Mouse (Mus musculus): Measurements from ENCODE around the gene Col26a1. TPM values are rescaled to one million over a fixed set of nuclear protein-coding genes. Genes with fewer than 3 reads are reported as not detected.

Col26a1 gene
- polyA plus RNA-seq, 1 experiment from 2014 or later: 50.3 TPM

DNA sequence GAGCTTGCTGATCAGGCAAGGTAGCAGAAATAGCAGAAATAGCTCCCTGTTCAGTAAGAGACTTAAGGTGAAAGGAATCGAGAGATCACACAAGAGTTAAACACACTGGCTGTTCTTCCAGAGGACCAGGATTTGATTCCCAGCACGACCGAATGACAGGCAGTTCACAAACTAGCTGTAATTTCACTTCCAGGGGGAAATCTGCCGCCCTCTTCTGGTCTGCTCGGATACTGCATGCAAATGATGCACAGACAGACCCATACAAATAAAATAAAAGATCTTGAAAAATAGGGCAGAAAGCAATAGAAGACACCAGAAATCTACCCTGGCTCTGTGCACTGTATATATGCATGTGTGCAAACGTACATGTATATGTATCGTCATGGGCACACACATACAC, 22.6 kb upstream of the Col26a1 start:
- Histone ChIP-seq H3K27me3 (ENCODE audit: insufficient read depth, poor library complexity, severe bottlenecking) (no peaks in the 10 kb centered on the region), H3K27ac (no peak overlapping the region), H3K9me3 (no peaks in the 10 kb centered on the region), H3K36me3 (no peaks in the 10 kb centered on the region), H3K4me3 (no peak overlapping the region), H3K4me1 (peaks cover 12% of the 10 kb centered on the region; the same call in 1 of the 2 replicates)
- WGBS: 45% methylated on average over 7 of the region's 7 CpGs
- no peak for DNase-seq (ENCODE audit: low spot score)

DNA sequence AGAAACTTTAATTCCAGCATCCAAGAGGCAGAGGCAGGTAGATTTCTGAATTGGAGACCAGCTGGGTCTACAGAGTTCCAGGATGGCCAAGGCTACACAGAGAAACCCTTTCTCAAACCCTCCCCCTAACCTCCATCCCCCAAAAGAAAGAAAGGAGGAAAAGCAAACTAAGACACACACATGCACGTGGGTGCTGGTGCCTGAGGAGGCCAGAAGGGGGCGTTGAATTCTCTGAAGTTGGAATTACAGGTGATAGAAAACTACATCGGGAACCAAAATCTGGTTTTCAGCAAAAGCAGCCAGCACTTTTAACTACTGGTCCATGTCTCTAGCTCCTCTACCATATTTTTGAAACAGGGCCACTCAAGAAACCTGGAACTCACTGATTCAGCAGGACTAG, 21.6 kb upstream of the Col26a1 start:
- H3K36me3 ChIP-seq: no peaks in the 10 kb centered on the region
- no peak overlapping the region for H3K4me3 ChIP-seq
- peaks cover 20% of the 10 kb centered on the region for H3K4me1 ChIP-seq
- WGBS: 56% methylated on average over 3 of the region's 3 CpGs
- H3K9me3 ChIP-seq: no peaks in the 10 kb centered on the region
- H3K27ac ChIP-seq: no peak overlapping the region
- no peaks in the 10 kb centered on the region for H3K27me3 ChIP-seq (ENCODE audit: insufficient read depth, poor library complexity, severe bottlenecking)
- no peak for DNase-seq (ENCODE audit: low spot score)

DNA sequence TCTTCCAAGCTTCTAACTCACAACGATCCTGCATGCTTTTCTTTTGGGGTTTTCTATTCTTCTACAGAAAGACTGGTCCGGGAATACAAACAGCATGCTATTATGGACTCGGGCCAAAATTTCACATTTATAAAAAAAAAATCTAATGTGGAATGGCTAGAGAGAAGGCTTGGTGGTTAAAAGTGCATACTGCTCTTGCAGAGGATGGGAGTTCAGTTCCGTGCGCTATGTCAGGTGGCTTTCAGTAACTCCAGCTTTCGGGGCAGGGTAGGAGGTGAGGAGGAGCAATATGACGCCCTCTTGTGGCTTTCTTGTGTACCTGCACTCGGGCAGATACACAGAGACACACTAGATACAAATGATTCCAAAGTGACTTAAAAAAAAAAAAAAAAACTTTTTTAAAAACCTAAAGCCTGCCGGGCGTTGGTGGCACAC, 12.5 kb upstream of the Col26a1 start:
- Histone ChIP-seq H3K27me3 (ENCODE audit: insufficient read depth, poor library complexity, severe bottlenecking) (no peaks in the 10 kb centered on the region), H3K4me1 (peaks cover 8% of the 10 kb centered on the region), H3K27ac (no peak overlapping the region), H3K9me3 (no peaks in the 10 kb centered on the region), H3K4me3 (no peak overlapping the region), H3K36me3 (no peaks in the 10 kb centered on the region)
- no peak for DNase-seq (ENCODE audit: low spot score)
- 57% methylated on average over 10 of the region's 10 CpGs for WGBS

DNA sequence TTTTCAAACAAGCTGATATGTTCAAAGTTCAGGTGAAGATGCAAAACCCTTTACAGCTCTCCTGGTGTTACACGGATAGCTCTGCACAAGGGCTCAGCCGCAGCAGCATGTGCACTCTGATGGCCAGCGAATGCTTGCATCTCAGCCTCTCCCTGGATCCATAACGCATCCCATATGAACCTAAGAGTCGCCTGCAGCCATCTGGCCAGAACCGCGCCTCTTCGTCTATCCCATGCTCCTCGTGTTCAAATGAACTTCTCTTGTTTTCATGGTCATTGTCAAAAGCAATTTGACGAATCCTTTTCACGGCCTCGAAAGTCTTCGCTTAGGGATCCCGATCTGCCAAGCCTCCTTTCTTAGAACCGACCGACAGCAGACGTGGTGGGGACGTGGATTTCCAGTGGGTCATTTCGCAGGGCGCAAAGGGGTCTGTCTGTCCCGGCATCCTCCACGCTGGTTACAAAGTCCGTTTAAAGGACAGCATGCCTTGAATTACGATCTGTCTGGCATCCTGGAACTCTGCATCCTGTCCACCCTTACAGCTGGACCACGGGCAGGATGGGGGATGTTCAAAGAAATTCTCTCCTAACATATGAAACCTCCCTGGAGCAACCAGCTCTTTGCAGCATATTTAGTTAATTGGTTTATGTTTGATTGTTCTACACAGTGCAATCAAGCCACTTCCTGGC, 12.0 kb upstream of the Col26a1 start:
- Histone ChIP-seq H3K36me3 (no peaks in the 10 kb centered on the region), H3K4me1 (peaks cover 4% of the 10 kb centered on the region; the same call in 1 of the 2 replicates), H3K27ac (no peak overlapping the region), H3K27me3 (ENCODE audit: insufficient read depth, poor library complexity, severe bottlenecking) (no peaks in the 10 kb centered on the region), H3K9me3 (no peaks in the 10 kb centered on the region), H3K4me3 (no peak overlapping the region)
- DNase-seq (ENCODE audit: low spot score): no peak
- WGBS: 64% methylated on average over 25 of the region's 25 CpGs

DNA sequence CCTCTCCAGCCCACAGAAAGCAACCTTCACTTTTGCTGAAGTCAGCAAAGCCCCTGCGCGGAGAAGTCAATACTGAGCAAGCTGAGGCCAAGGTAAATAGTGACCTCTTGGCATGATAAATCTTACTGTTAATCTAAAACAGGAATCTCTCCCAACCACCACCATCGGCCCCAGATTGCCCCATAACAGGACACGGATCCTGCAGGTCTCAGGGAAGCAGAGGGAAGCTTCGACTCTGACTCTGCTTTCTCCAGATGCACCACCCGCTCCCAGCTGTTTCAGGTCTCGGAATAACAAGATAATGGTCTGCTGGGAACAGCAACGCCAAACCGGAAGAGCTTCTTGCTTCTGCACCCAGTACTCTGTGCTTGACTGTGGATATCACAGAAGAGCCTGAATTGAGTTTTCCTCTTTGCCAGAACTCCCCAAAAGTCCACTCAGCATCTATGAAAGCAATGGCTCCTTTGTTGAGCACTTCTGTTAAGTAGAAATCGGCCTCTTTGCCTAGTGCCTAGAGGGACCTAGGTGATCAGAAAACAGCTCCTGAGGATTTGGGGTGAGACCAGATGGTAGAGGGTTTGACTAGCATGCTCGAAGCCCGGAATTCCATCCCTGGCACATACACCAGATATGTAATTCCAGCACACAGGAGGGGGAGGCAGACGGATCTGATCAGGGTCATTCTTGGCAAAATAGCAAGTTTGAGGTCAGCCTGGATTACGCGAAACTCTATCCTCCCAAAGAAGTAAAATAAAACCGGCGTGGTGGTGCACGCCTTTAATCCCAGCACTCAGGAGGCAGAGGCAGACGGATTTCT, 5.7 kb upstream of the Col26a1 start:
- H3K4me1 ChIP-seq: peaks cover 17% of the 10 kb centered on the region
- 46% methylated on average over 19 of the region's 19 CpGs for WGBS
- no peak for DNase-seq (ENCODE audit: low spot score)
- H3K4me3 ChIP-seq: 0 out of 2 replicates have a peak overlapping the region, but pooled peaks have one; percentile 1
- no peak overlapping the region; the same call in 1 of the 2 replicates for H3K27ac ChIP-seq
- no peaks in the 10 kb centered on the region for H3K9me3 ChIP-seq
- no peaks in the 10 kb centered on the region for H3K36me3 ChIP-seq
- H3K27me3 ChIP-seq (ENCODE audit: insufficient read depth, poor library complexity, severe bottlenecking): peaks cover 15% of the 10 kb centered on the region

DNA sequence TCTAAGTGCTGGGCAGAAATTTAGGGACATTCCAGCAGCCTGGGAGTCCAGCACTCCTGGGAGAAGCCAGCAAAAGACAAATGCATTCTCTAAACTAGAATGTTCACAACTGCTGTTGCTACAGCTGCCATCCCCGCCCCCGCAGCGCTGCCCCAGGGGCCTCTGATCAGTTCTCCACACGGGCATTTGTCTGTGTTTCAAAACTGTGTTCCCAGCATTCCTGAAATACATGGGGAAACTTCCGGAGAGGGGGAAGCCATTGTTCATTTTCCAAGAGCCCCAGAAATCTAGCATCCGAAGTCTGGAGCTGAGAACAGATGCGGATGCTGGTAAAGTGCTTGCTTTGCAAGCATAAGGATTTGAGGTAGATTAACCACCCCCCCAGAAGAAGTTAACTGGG, 3.9 kb upstream of the Col26a1 start:
- no peak overlapping the region for H3K4me3 ChIP-seq
- peak overlapping the region; percentile 37 for H3K27ac ChIP-seq
- H3K27me3 ChIP-seq (ENCODE audit: insufficient read depth, poor library complexity, severe bottlenecking): peaks cover 33% of the 10 kb centered on the region
- peaks cover 29% of the 10 kb centered on the region for H3K4me1 ChIP-seq
- H3K36me3 ChIP-seq: no peaks in the 10 kb centered on the region
- no peaks in the 10 kb centered on the region for H3K9me3 ChIP-seq
- 31% methylated on average over 7 of the region's 7 CpGs for WGBS
- no peak for DNase-seq (ENCODE audit: low spot score)

DNA sequence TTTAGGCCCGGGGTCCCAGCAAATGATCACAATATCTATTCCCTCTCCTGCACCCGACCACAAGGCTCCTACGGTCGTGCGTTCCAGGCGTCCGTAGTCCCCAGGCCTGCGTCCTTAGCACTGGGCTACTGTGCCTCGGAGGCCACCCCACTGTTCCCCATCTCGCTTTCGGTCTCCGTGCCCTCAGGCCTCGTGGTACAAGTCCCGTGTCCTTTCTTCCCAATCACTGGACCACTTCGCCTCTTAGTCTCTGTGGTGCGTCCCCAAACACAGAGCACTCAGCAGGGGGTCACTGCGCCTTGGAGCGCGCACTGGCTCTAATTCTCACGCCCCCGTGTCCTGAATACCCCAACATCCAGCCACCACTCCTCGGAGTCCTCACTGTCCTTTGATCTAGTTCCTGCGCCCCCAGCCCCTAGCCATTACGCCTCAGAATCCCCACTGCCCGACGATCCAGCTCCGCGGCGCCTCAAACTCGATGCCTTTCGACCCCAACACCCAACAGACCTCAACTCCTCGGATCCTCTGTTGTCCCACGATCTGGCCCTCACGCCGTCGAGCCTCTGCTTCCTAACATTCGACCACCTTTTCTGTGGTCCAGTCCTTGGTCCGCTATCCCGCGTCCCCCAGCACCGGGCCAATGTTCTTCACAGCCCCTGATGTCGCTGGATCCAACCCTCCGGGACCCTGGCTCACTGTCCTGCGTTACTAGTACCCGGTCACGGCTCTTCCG, 788 bp downstream of the Col26a1 start:
- H3K4me3 ChIP-seq: peak overlapping the region; percentile 66
- DNase-seq (ENCODE audit: low spot score): no peak
- WGBS: 1% methylated on average over 47 of the region's 47 CpGs
- H3K27ac ChIP-seq: peak overlapping the region; percentile 79
- no peaks in the 10 kb centered on the region for H3K9me3 ChIP-seq
- H3K4me1 ChIP-seq: peaks cover 18% of the 10 kb centered on the region; the same call in 1 of the 2 replicates
- H3K27me3 ChIP-seq (ENCODE audit: insufficient read depth, poor library complexity, severe bottlenecking): peaks cover 39% of the 10 kb centered on the region
- 0 out of 2 replicates have a peak, but pooled peaks cover 4% of the 10 kb centered on the region for H3K36me3 ChIP-seq

DNA sequence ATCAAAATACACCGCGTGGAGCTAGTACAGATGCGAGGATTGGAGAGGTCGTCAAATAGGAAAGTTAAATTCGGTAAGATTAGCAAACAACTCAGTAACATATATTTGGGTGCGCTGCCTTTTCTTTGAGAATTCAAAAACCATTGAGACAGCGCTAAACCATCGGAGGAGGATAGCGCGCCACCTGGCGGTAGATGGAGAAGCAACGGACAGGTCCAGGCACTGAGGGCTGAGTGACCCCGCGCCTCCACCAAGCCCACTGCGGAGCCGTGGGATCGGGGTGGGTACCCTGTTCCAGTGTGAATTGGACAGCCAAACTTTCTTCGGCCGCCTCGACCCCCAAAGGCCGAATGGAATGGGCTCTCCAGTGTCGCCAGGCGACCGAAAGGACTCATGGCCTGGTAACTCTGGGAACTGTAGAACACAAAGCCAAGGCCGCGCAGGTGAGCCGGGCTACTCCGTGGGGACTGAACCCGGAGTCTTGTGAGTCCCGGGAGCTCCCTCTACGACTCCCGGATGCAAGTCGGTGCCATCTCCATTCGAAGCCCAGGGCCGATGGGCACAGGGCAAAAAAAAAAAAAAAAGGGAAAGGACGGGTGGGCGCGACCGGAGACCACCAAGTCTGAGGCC, 1.5 kb downstream of the Col26a1 start:
- 4% methylated on average over 39 of the region's 39 CpGs for WGBS

DNA sequence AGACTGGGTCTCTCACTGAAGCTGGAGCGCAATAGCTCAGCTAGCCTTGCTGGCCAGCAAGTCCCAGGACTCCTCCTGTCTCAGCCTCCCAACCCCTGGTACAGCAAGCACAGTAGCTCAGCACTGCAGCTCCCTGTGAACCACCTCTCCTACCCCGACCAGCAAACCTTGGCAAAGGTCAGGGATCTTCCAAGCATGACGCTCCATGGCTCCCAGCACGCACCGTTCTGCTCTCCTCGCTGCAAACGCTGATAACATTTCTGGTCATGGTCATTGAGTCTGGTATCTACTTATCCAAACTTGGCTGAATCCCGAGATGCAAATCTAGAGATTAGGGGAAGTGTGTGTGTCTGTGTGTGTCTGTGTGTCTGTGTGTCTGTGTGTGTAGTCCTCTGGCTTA, 2.9 kb downstream of the Col26a1 start:
- no peak overlapping the region for H3K27ac ChIP-seq
- H3K9me3 ChIP-seq: no peaks in the 10 kb centered on the region
- peaks cover 12% of the 10 kb centered on the region; the same call in 1 of the 2 replicates for H3K36me3 ChIP-seq
- H3K27me3 ChIP-seq (ENCODE audit: insufficient read depth, poor library complexity, severe bottlenecking): peaks cover 37% of the 10 kb centered on the region
- DNase-seq (ENCODE audit: low spot score): no peak
- no peak overlapping the region for H3K4me3 ChIP-seq
- H3K4me1 ChIP-seq: peaks cover 13% of the 10 kb centered on the region; the same call in 1 of the 2 replicates
- 72% methylated on average over 8 of the region's 8 CpGs for WGBS

More for the DNA sequence above, 1.5 kb downstream of the Col26a1 start:
- H3K27ac ChIP-seq: peak overlapping the region; percentile 79
- peaks cover 9% of the 10 kb centered on the region; the same call in 1 of the 2 replicates for H3K36me3 ChIP-seq
- no peaks in the 10 kb centered on the region for H3K9me3 ChIP-seq
- H3K27me3 ChIP-seq (ENCODE audit: insufficient read depth, poor library complexity, severe bottlenecking): peaks cover 39% of the 10 kb centered on the region
- H3K4me1 ChIP-seq: peaks cover 13% of the 10 kb centered on the region; the same call in 1 of the 2 replicates
- DNase-seq (ENCODE audit: low spot score): peak; percentile 85
- peak overlapping the region; percentile 66 for H3K4me3 ChIP-seq

DNA sequence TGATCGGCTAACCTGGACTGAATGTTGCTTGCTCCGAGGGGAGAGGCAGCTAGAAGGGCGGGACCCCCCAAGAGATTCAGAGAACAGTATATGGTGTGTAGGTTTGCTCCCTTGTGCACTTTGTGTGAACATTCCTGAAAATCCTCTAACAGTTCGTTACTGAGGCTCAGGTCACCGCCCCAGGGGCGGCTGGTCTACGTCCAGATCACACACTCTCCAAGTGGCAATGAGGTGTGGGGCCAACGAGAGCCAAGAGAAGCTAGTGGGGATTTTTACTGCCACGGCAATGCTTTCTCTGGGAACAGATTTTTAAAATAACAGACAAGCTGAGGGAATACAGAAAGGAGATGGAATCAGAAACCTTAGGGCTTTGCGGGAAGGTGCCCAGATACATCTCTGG, 8.7 kb downstream of the Col26a1 start:
- WGBS: 50% methylated on average over 10 of the region's 10 CpGs
- no peak for DNase-seq (ENCODE audit: low spot score)
- Histone ChIP-seq H3K27ac (no peak overlapping the region), H3K9me3 (no peaks in the 10 kb centered on the region), H3K27me3 (ENCODE audit: insufficient read depth, poor library complexity, severe bottlenecking) (no peaks in the 10 kb centered on the region), H3K36me3 (peaks cover 12% of the 10 kb centered on the region; the same call in 1 of the 2 replicates), H3K4me3 (no peak overlapping the region), H3K4me1 (peaks cover 10% of the 10 kb centered on the region)

DNA sequence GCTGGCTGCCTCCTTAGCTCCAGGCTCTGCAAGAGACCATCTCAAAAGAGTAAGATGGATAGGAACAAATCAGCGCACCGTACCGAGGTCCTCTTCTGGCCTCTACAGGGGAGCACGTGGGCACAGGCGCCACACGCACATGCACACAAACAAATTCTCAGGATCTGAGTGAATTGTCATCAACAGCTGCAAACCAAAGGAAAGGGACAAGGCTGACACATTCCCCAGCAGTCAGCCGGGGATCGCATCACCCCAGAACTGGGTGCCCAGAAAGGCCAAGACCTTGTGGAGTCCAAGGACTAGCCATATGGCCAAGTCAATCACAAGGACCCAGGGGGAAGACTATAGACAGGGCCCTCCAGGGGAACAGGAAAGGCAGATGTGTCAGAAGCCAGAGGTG, 10.6 kb downstream of the Col26a1 start:
- Histone ChIP-seq H3K9me3 (no peaks in the 10 kb centered on the region), H3K27ac (no peak overlapping the region), H3K4me3 (no peak overlapping the region), H3K27me3 (ENCODE audit: insufficient read depth, poor library complexity, severe bottlenecking) (no peaks in the 10 kb centered on the region), H3K4me1 (peaks cover 13% of the 10 kb centered on the region), H3K36me3 (peaks cover 10% of the 10 kb centered on the region; the same call in 1 of the 2 replicates)
- DNase-seq (ENCODE audit: low spot score): no peak
- WGBS: 75% methylated on average over 8 of the region's 8 CpGs

DNA sequence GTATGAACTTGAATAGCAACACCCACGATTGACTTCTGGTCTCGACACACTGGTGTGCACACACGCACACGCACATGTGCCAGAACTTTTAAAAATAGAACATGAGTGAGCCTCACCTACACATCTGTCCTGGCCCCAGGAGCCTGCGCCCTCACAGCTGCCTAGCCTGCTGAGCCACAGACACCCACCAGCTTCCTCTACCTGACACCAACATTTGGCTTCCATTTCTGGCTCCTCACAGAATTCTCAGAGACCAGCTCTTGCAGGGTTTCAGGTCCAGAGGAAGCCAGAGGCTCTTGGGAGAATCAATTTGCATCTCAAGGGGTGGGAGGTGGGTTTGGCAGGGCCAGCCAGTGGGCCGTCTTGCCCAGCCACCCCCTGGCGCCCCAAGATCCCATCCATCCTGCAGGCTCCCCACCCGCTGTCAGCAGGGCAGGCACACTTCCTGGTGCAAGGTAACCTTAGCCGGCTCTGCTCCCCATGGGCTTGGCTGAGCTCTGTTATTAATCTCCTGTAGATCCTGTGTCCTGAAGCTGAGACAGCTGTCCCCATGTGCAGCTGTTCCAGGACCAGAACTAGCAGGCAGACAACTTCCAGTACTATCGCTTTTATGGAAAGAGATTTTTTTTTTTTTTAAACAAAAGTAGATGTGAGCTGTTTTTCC, 13.4 kb downstream of the Col26a1 start:
- peaks cover 19% of the 10 kb centered on the region for H3K4me1 ChIP-seq
- no peaks in the 10 kb centered on the region for H3K9me3 ChIP-seq
- H3K36me3 ChIP-seq: 0 out of 2 replicates have a peak, but pooled peaks cover 2% of the 10 kb centered on the region
- no peaks in the 10 kb centered on the region for H3K27me3 ChIP-seq (ENCODE audit: insufficient read depth, poor library complexity, severe bottlenecking)
- 58% methylated on average over 10 of the region's 10 CpGs for WGBS
- no peak for DNase-seq (ENCODE audit: low spot score)
- no peak overlapping the region for H3K4me3 ChIP-seq
- peak overlapping the region; percentile 64 for H3K27ac ChIP-seq

Data from heart, embryonic 10.5 days (tissue).